Mouse (Mus musculus) hindbrain, postnatal 0 days (tissue): ENCODE results near the gene Slc46a3. TPM values are rescaled to one million over a fixed set of nuclear protein-coding genes. Genes with fewer than 3 reads are reported as not detected.
A peak's percentile ranks its signal among the peaks of the same experiment; 100 is the strongest.

ENCODE experiments used
- ATAC-seq: fragments of 200-750 bp; cut with Nextera tagmentation; 2 replicates; pipeline ENCODE4 v1.8.0; 2017; ENCODE audit warnings: mild to moderate bottlenecking, moderate TSS enrichment, moderate library complexity
- DNase-seq: peaks from one replicate; pipeline ENCODE4 v3.0.0-alpha.2; 2015; ENCODE audit warnings: low spot score
- H3K27ac ChIP-seq: fragments of 300-500 bp; sonication (generic); 2 replicates; pipeline ENCODE4 v1.5.1; 2014; ENCODE audit warnings: mild to moderate bottlenecking
- H3K27me3 ChIP-seq: fragments of 300-500 bp; sonication (generic); 2 replicates; pipeline ENCODE4 v1.6.1; 2014; ENCODE audit warnings: low read length, mixed read lengths; ENCODE audit not compliant: insufficient read depth
- H3K36me3 ChIP-seq: fragments of 300-500 bp; sonication (generic); 2 replicates; pipeline ENCODE4 v1.6.1; 2014; ENCODE audit warnings: low read length, mixed read lengths; ENCODE audit not compliant: insufficient read depth
- H3K4me1 ChIP-seq: fragments of 300-500 bp; sonication (generic); 2 replicates; pipeline ENCODE4 v1.6.1; 2014; ENCODE audit warnings: antibody characterized with exemption, low read length, mixed read lengths; ENCODE audit not compliant: insufficient read depth
- H3K4me2 ChIP-seq: fragments of 300-500 bp; sonication (generic); 2 replicates; pipeline ENCODE4 v1.6.1; 2014; ENCODE audit warnings: low read depth, mild to moderate bottlenecking, low read length, moderate library complexity, mixed read lengths
- H3K4me3 ChIP-seq: fragments of 300-500 bp; sonication (generic); 2 replicates; pipeline ENCODE4 v1.5.1; 2014; ENCODE audit warnings: low read length
- H3K9ac ChIP-seq: fragments of 300-500 bp; sonication (generic); replicated peaks from 2 replicates; pipeline ENCODE4 v1.6.1; 2014; ENCODE audit warnings: mild to moderate bottlenecking, low read length, moderate library complexity, mixed read lengths
- H3K9me3 ChIP-seq: fragments of 300-500 bp; sonication (generic); 2 replicates; pipeline ENCODE4 v1.6.1; 2016; ENCODE audit warnings: low read length, mixed read lengths
- CTCF ChIP-seq: IDR thresholded peaks from 2 replicates; pipeline ENCODE4 v1.5.1; 2016; ENCODE audit warnings: antibody characterized with exemption, control low read depth, low read depth
- WGBS: fragments of 180-500 bp; shearing (Covaris S2); extraction: QIAGEN DNeasy Blood & Tissue Kit; methylation state at CpG from one replicate; pipeline ENCODE4 v1.1.7; 2014; 5-methylcytosine and 5-hydroxymethylcytosine counted together
- polyA plus RNA-seq: library from polyadenylated mRNA; unstranded; fragments of >200 nt; fragmentation: Nextera tagmentation; extraction: Ambion mirVana; gene quantifications from 2 replicates; pipeline ENCODE4 v1.2.1, GENCODE M21; 2015
- total RNA-seq: library from RNA; depleted of rRNA; stranded (reverse); fragments of >200 nt; gene quantifications from 2 replicates; pipeline ENCODE4 v1.2.3, GENCODE M21; 2014

Slc46a3 gene
- total and polyA plus RNA-seq, 2 experiments from 2014 or later, result 6.1 to 6.2 TPM

- peak; percentile 18 for DNase-seq
- Histone ChIP-seq H3K27ac (no peak overlapping the region), H3K9me3 (no peaks in the 10 kb centered on the region), H3K27me3 (no peaks in the 10 kb centered on the region), H3K9ac (no peak overlapping the region), H3K4me3 (peak overlapping the region; percentile 78), H3K4me1 (no peaks in the 10 kb centered on the region), H3K36me3 (no peaks in the 10 kb centered on the region), H3K4me2 (peak overlapping the region; percentile 96)
- TF ChIP-seq CTCF, result no peak
- 27% methylated on average over 16 of the region's 16 CpGs for WGBS
- ATAC-seq, result no peak
These were observed 1.0 kb upstream of the Slc46a3 start for GRCm38 (mm10) chr5:147895436-147896198.

GRCm38 (mm10) chr5:147893766-147894454, 705 bp downstream of the Slc46a3 start:
- ATAC-seq (0 out of 2 replicates have a peak, but pooled peaks have one; percentile 4), DNase-seq (peak; percentile 27)
- no peaks in the 10 kb centered on the region for H3K36me3 ChIP-seq
- 3% methylated on average over 25 of the region's 25 CpGs for WGBS
- H3K4me1 ChIP-seq, result no peaks in the 10 kb centered on the region
- H3K9ac ChIP-seq, result peak overlapping the region; percentile 61
- H3K27ac ChIP-seq, result 0 out of 2 replicates have a peak overlapping the region, but pooled peaks have one; percentile 32
- H3K4me2 ChIP-seq, result peak overlapping the region; percentile 96
- no peak for TF ChIP-seq CTCF
- no peaks in the 10 kb centered on the region for H3K9me3 ChIP-seq
- no peaks in the 10 kb centered on the region for H3K27me3 ChIP-seq
- H3K4me3 ChIP-seq, result peak overlapping the region; percentile 78

- H3K4me2 ChIP-seq, result no peak overlapping the region
- no peak for DNase-seq
- WGBS, result 22% methylated on average over 9 of the region's 9 CpGs
- no peaks in the 10 kb centered on the region for H3K27me3 ChIP-seq
- no peak overlapping the region for H3K27ac ChIP-seq
- H3K36me3 ChIP-seq, result no peaks in the 10 kb centered on the region
- ATAC-seq, result no peak
- H3K9ac ChIP-seq, result no peak overlapping the region
- no peak overlapping the region for H3K4me3 ChIP-seq
- no peak for TF ChIP-seq CTCF
- H3K4me1 ChIP-seq, result no peaks in the 10 kb centered on the region
- no peaks in the 10 kb centered on the region for H3K9me3 ChIP-seq
These were observed 1.5 kb downstream of the Slc46a3 start for GRCm38 (mm10) chr5:147893143-147893542.

GRCm38 (mm10) chr5:147892735-147893134, 1.9 kb downstream of the Slc46a3 start:
- H3K36me3 ChIP-seq, result no peaks in the 10 kb centered on the region
- ATAC-seq (no peak), DNase-seq (no peak)
- H3K9me3 ChIP-seq, result no peaks in the 10 kb centered on the region
- no peak overlapping the region for H3K27ac ChIP-seq
- 30% methylated on average over 6 of the region's 6 CpGs for WGBS
- no peaks in the 10 kb centered on the region for H3K4me1 ChIP-seq
- no peak for TF ChIP-seq CTCF
- no peak overlapping the region for H3K4me3 ChIP-seq
- H3K4me2 ChIP-seq, result no peak overlapping the region
- H3K27me3 ChIP-seq, result no peaks in the 10 kb centered on the region
- H3K9ac ChIP-seq, result no peak overlapping the region

- WGBS, result 91% methylated on average over 10 of the region's 12 CpGs
- H3K4me3 ChIP-seq, result no peak overlapping the region
- no peaks in the 10 kb centered on the region for H3K36me3 ChIP-seq
- H3K27ac ChIP-seq, result no peak overlapping the region
- ATAC-seq (no peak), DNase-seq (no peak)
- H3K4me1 ChIP-seq, result no peaks in the 10 kb centered on the region
- H3K27me3 ChIP-seq, result no peaks in the 10 kb centered on the region
- no peak overlapping the region for H3K4me2 ChIP-seq
- H3K9me3 ChIP-seq, result no peaks in the 10 kb centered on the region
- no peak for TF ChIP-seq CTCF
- H3K9ac ChIP-seq, result no peak overlapping the region
These were observed 6.0 kb downstream of the Slc46a3 start for GRCm38 (mm10) chr5:147888313-147889297.

GRCm38 (mm10) chr5:147883581-147883980, 11.0 kb downstream of the Slc46a3 start:
- H3K27ac ChIP-seq, result no peak overlapping the region
- no peaks in the 10 kb centered on the region for H3K4me1 ChIP-seq
- peaks cover under 1% of the 10 kb centered on the region; the same call in 1 of the 2 replicates for H3K36me3 ChIP-seq
- H3K4me2 ChIP-seq, result no peak overlapping the region
- H3K9ac ChIP-seq, result no peak overlapping the region
- no peaks in the 10 kb centered on the region for H3K9me3 ChIP-seq
- H3K27me3 ChIP-seq, result no peaks in the 10 kb centered on the region
- no peak for DNase-seq
- no peak for TF ChIP-seq CTCF
- no peak for ATAC-seq
- 90% methylated on average over 6 of the region's 6 CpGs for WGBS
- no peak overlapping the region for H3K4me3 ChIP-seq
